Mouse (Mus musculus): ENCODE data around the gene Cox20. TPM values are rescaled to one million over a fixed set of nuclear protein-coding genes. Genes with fewer than 3 reads are reported as not detected.
"Not testable (repeated sequence)": the region's sequence is repeated elsewhere in the genome, so short reads cannot be mapped to it uniquely, and the experiment has no call there.

Cox20 gene
- polyA plus RNA-seq (2011; ENCODE audit: insufficient read length, low read depth, missing spikeins): 55.7 and 66.8 TPM in 2 replicates

DNA sequence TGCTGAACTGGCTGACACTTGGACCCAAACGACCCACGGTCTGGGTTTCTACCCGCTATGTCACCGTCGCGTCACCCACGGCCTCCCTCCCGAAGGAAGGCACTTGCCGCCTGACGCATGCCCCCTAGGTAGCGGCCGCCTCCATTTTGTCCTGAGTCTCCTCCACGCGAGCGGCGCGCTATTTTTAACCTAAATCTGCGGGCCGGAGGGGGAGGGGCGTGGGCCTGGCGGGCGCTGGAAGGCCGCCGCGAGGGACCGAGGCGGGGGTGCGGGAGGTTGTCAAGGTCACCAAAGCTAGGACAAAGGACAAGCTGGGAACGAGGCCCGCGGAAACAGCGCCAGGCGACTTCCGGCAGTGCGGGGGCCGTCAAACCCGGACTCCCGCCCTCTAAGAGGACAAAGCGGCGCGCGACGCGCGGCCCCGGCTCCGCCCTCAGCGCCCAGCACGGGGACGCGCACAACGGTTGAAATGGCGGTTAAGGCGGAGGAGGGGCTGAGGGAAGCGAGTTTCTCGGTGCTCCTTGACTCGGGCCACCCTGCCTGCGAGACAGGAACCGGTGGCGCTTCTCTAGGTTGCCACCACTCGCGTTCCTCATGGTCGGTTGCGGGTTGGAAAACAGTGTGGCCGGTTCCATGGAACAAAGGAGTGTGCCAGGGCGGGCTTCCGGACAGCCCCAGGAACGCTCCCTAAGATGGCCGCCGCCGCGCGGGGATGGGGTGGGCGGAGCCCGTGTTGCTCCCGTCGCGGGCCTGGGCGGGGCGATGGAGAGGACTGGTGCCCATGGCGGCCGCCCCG is at the start of gene Cox20:
Cox20 (plus strand) TSS at position 742 of the 796 bp plus-strand sequence.
- TF ChIP-seq POLR2A (IDR thresholded peaks at IDR 0.05; ENCODE audit: low read depth, low read length) (peak; percentile 85), CTCF (IDR thresholded peaks at IDR 0.05; ENCODE audit: borderline replicate concordance, insufficient read depth, low read length) (no peak)
- Histone ChIP-seq H3K4me1 (ENCODE audit: control insufficient read depth, insufficient read depth, low read length) (peaks cover 5% of the 10 kb centered on the region), H3K4me3 (ENCODE audit: insufficient read depth, low read length) (peak within 1 kb of the TSS; percentile 50), H3K27ac (ENCODE audit: insufficient read depth, low read length) (peak within 1 kb of the TSS; percentile 99)

DNA sequence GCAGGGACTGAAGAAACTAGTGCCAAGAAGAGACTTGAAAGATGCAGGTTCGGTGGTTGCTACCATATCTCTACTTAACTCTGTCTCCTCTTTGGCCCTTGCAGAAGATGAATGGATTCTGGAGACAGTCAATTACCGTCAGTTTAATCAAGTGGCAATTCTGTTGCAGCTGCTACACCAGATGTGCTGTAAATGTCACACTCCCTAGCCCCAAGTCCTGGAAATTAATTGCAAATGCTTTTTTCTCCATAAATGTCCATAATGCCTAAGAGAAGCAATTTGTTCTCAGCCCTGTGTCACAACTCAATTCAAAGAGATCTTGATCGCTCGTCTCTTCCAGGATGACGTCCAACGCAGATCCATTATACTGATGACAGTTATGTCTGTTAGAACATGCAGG is 48.3 kb upstream of the Cox20 start:
- TF ChIP-seq CTCF (IDR thresholded peaks at IDR 0.05; ENCODE audit: borderline replicate concordance, insufficient read depth, low read length) (no peak), POLR2A (IDR thresholded peaks at IDR 0.05; ENCODE audit: low read depth, low read length) (no peak)
- H3K4me3 ChIP-seq (ENCODE audit: insufficient read depth, low read length): no peak overlapping the region
- no peak overlapping the region for H3K27ac ChIP-seq (ENCODE audit: insufficient read depth, low read length)
- no peaks in the 10 kb centered on the region for H3K4me1 ChIP-seq (ENCODE audit: control insufficient read depth, insufficient read depth, low read length)

GRCm38 (mm10) chr1:178275174-178275730 is 43.7 kb upstream of the Cox20 start:
- Histone ChIP-seq H3K4me1 (ENCODE audit: control insufficient read depth, insufficient read depth, low read length) (no peaks in the 10 kb centered on the region), H3K27ac (ENCODE audit: insufficient read depth, low read length) (no peak overlapping the region), H3K4me3 (ENCODE audit: insufficient read depth, low read length) (no peak overlapping the region; the same call in 1 of the 2 replicates)
- TF ChIP-seq POLR2A (IDR thresholded peaks at IDR 0.05; ENCODE audit: low read depth, low read length) (no peak), CTCF (IDR thresholded peaks at IDR 0.05; ENCODE audit: borderline replicate concordance, insufficient read depth, low read length) (no peak)

GRCm38 (mm10) chr1:178275738-178276053 is 43.2 kb upstream of the Cox20 start:
- TF ChIP-seq POLR2A (IDR thresholded peaks at IDR 0.05; ENCODE audit: low read depth, low read length): no peak
- TF ChIP-seq CTCF (IDR thresholded peaks at IDR 0.05; ENCODE audit: borderline replicate concordance, insufficient read depth, low read length): no peak
- peak overlapping the region; percentile 16 for H3K4me3 ChIP-seq (ENCODE audit: insufficient read depth, low read length)
- H3K4me1 ChIP-seq (ENCODE audit: control insufficient read depth, insufficient read depth, low read length): no peaks in the 10 kb centered on the region
- no peak overlapping the region for H3K27ac ChIP-seq (ENCODE audit: insufficient read depth, low read length)

GRCm38 (mm10) chr1:178276054-178276911 is 42.6 kb upstream of the Cox20 start:
- Histone ChIP-seq H3K4me1 (ENCODE audit: control insufficient read depth, insufficient read depth, low read length) (no peaks in the 10 kb centered on the region), H3K27ac (ENCODE audit: insufficient read depth, low read length) (no peak overlapping the region), H3K4me3 (ENCODE audit: insufficient read depth, low read length) (peak overlapping the region; percentile 16)
- no peak for TF ChIP-seq POLR2A (IDR thresholded peaks at IDR 0.05; ENCODE audit: low read depth, low read length)
- no peak for TF ChIP-seq CTCF (IDR thresholded peaks at IDR 0.05; ENCODE audit: borderline replicate concordance, insufficient read depth, low read length)

DNA sequence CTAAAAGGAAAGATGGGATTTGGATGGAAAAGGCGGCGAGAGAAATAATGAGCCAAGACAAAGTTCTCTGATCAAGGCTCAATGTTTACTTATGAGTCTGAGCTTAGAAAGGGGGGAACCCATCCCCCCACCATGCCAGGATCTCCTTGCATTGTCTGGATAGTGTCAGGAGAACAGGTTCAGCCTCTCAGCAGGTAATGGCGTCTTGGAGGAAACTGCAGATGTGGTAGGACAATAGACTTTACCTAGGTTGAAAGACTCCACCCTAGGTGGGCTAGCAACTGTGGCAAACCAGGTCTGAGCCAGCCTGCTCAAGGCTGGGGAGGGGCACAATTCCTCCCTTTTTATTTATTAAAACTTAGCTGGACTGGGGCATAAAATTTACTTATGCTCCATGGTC is 35.6 kb upstream of the Cox20 start:
- not testable (repeated sequence) for H3K4me3 ChIP-seq (ENCODE audit: insufficient read depth, low read length); H3K4me1 ChIP-seq (ENCODE audit: control insufficient read depth, insufficient read depth, low read length)

DNA sequence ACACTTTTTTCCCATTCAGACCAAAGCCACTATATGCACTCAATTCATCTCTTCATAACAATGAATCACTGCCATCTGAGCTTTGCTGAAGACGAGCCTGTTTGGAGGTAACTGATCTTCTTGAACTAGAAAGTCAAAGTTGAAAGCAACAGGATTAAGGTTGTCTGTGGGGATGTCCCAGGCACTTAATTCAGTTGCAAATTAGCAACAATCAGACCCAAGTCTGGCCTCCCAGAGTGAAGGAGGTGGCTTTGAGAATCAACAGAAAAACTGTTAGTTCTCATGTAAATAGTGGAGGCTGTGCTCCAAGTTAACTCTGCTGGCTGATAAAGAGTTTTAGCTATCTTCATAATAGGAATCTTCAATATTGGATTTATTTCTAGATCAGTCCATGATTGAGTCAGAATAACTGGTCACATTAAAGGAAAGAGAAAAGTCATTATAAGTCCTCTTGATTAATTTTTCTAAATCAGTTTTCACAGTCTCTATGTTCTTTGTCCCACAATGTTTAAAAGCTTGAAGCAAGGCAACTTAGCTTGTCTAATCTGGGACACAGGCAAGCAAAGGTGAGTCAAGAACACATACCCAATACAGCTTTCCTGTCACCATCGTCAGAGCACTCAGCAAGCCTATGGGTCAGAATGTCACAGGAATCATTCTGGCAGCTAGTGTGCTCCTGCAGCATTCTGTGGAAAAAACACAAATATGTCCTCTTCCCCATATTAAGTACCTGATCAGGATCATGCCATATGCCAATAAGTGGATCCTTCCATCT is 34.8 kb upstream of the Cox20 start:
- H3K4me1 ChIP-seq (ENCODE audit: control insufficient read depth, insufficient read depth, low read length): peaks cover 4% of the 10 kb centered on the region; the same call in 1 of the 2 replicates
- no peak overlapping the region for H3K27ac ChIP-seq (ENCODE audit: insufficient read depth, low read length)
- no peak overlapping the region for H3K4me3 ChIP-seq (ENCODE audit: insufficient read depth, low read length)
- TF ChIP-seq POLR2A (IDR thresholded peaks at IDR 0.05; ENCODE audit: low read depth, low read length) (no peak), CTCF (IDR thresholded peaks at IDR 0.05; ENCODE audit: borderline replicate concordance, insufficient read depth, low read length) (no peak)

More for the DNA sequence above, 35.6 kb upstream of the Cox20 start:
- not testable (repeated sequence) for H3K27ac ChIP-seq (ENCODE audit: insufficient read depth, low read length)

- TF ChIP-seq CTCF (IDR thresholded peaks at IDR 0.05; ENCODE audit: borderline replicate concordance, insufficient read depth, low read length) (no peak), POLR2A (IDR thresholded peaks at IDR 0.05; ENCODE audit: low read depth, low read length) (no peak)
- Histone ChIP-seq H3K27ac (ENCODE audit: insufficient read depth, low read length) (no peak overlapping the region), H3K4me1 (ENCODE audit: control insufficient read depth, insufficient read depth, low read length) (0 out of 2 replicates have a peak, but pooled peaks cover 2% of the 10 kb centered on the region), H3K4me3 (ENCODE audit: insufficient read depth, low read length) (no peak overlapping the region)
Measured at GRCm38 (mm10) chr1:178287601-178288176, 31.2 kb upstream of the Cox20 start.

DNA sequence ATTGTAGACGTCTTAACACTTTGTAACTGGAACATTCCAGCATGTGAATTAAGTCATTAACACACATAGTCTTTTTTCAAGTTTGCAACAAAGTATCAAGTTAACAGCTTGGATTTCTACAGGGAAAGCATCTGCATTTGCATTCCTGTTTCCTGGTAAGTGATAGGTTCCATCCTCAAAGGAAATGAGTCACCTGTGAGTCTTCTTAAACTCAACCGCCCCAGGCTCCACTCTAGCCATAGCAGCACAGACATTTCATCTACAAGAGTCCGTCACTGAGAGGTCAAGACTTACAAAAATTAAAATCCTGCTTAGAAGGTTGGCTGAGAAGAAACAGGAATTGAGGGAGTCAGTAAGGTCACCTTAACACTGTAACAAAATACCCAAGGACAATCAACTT is 27.2 kb upstream of the Cox20 start:
- TF ChIP-seq POLR2A (IDR thresholded peaks at IDR 0.05; ENCODE audit: low read depth, low read length) (no peak), CTCF (IDR thresholded peaks at IDR 0.05; ENCODE audit: borderline replicate concordance, insufficient read depth, low read length) (no peak)
- 0 out of 2 replicates have a peak, but pooled peaks cover 2% of the 10 kb centered on the region for H3K4me1 ChIP-seq (ENCODE audit: control insufficient read depth, insufficient read depth, low read length)
- H3K4me3 ChIP-seq (ENCODE audit: insufficient read depth, low read length): no peak overlapping the region
- H3K27ac ChIP-seq (ENCODE audit: insufficient read depth, low read length): no peak overlapping the region
